Mouse (Mus musculus): ENCODE data around the gene Cubn.

Gene Cubn

GRCm38 (mm10) chr2:13484566-13484965 is 7.0 kb downstream of the Cubn start:
- DNase-seq (ENCODE audit: low read depth, low spot score): no peak

DNA sequence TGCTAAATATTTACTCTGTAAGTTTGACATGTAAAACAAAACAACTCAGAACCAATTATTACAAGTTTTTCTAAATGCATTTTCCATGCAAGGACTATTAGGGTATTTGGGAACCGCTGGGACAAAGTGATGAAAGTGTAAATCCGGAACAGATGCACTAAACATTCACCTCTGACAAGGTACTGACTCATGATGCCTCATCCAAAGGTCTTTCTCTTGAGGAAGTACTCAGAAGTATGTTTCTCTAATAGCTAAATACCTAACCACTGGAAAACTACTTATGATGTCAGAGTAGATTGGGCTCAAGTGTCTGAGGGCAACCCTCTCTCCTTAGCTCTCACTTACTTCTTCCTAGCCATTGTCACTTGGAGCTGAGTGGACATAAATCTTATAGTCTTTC is 10.9 kb downstream of the Cubn start:
- no peak for DNase-seq (ENCODE audit: low read depth, low spot score)

- no peak for DNase-seq (ENCODE audit: low read depth, low spot score)
Observed at GRCm38 (mm10) chr2:13479165-13479564, 12.4 kb downstream of the Cubn start.

DNA sequence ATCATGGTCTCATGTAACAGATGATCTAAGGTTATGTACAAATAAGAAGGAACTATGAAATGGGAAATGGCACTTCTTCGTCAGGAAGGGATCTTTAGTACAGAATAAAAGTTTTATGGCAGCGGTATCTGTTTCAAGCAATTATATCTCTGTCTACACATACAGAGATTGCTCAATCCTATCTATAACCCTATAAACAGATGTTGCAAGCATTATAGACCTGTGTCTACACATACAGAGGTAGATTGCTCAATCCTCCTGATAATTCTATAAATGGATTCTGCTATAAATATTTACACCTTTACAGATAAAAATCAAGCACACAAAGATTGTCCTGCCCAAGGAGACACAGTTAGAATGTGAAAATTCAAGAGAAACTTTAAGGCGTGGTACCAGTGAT is 21.5 kb downstream of the Cubn start:
- no peak for DNase-seq (ENCODE audit: low read depth, low spot score)

DNA sequence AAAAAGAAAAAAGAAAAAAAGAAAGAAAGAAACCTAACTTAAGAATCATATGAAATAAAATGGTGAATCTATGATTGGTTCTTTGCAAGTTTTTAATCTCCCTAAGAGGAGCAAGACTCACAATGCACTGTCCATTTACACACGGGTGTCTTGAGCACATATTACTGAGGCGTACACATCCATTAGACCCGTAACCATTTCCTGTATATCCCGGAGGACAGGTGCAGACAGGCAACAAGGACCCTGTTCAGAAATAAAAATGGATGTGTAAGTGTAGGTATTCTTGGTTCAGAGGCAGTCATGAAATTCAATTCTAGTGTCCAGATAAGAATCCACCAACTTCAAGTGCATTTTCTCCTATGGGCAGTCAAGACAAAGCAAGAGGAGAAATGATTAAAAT is 22.0 kb downstream of the Cubn start:
- no peak for DNase-seq (ENCODE audit: low read depth, low spot score)

- no peak for DNase-seq (ENCODE audit: low read depth, low spot score)
Observed at GRCm38 (mm10) chr2:13466685-13467084, 24.9 kb downstream of the Cubn start.

DNA sequence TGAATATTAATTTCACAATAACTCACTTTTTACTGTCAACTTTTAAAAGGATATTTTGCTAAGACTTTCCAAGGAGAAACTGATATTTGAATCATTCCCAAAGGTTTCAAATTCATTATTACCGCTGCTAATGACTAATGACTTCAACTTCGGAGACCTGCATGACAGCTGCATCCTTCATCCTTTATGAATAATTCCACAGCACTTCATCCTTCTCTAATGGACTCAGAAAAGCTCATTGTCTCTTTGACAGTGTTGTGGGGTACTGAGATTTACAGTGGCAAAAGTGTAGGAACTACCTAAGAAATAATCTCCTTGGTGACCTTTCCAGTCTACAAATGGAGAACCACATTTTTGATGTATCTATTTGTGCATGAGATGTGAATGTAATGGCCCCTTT is 33.5 kb downstream of the Cubn start:
- DNase-seq (ENCODE audit: low read depth, low spot score): no peak

- no peak for DNase-seq (ENCODE audit: low read depth, low spot score)
Observed at GRCm38 (mm10) chr2:13456821-13457220, 34.8 kb downstream of the Cubn start.

DNA sequence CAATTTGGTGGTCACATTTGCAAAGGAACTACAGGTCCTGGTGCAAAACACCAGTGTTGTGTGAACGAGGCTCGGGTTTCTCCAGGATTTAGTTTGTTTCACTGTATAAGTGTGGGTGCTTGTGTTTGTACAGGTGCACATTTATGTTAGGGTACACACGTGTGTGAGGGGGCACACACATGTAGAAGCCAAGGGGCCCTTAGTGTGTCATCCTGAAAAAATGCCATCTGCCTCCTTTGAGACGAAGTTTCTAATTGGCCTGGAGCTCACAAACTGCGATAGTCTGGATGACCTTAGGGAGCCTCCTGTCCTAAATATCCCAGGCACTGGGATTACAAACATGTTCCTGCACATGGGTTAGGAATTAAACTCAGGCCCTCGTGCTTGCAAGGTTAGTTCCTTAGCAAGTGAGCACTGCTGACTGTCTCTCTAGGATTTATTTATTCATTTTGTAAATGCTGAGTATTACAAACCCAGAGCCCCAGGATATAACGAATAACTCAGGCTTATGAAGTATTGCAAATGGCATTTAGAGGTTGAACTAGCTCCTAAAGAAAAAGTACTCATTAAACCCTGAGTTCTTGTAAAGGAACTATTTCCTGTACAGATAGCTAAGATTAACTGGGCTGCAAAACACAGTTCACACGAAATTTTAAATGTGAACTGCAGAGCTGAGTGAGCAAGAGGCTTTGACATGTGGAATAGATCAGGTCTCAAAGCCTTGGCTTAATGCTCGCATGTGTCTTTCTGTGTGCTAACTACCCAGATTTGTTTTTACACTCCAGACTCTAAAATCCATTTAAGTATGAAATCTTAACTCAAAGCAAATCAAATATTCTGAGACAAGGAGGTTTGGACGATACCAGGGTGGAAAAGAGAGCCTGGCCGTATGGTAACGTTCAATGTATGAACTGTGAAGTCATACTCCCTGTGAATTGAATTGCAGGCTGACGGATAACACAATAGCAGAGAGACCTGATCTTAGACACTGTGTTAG is 39.8 kb downstream of the Cubn start:
- DNase-seq (ENCODE audit: low read depth, low spot score): no peak

- no peak for DNase-seq (ENCODE audit: low read depth, low spot score)
Observed at GRCm38 (mm10) chr2:13450895-13451294, 40.7 kb downstream of the Cubn start.

DNA sequence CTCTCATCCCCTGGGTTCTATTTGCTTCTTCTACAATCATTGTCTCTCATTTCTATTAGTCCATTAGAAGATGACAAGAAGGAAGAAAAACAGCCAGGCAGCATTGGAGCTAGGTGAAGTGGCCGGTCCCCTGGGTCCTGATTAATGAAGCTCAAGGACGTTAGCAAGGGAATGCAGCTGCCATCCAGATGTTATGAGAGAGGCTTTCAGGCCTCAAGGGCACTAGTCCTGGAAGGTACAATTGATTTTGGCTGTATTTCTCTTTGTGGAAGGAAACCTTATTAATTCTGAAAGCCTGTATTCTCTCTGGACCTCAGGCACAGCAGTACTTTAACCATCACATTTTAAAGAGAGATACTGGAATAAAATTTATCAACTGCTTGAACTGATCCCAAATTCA is 41.1 kb downstream of the Cubn start:
- DNase-seq (ENCODE audit: low read depth, low spot score): peak; percentile 3

DNA sequence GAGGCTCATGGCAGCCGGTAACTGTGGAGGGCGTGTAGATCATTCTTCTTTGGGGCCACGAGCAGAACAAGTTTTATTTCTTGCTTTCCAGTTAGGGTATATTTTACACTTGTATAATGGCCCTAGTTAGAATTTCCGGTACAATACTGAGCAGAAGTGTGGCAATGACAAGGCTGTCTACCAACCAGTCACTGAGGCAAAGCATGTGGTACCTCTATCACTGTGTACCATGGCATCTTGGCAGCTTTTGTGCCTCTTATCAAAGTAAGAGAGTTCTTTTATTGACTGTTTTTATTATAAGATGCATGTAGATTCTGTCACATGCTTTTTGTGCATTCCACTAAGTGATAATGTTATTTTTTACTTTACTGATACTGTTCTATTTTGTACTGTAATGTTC is 46.5 kb downstream of the Cubn start:
- DNase-seq (ENCODE audit: low read depth, low spot score): no peak

DNA sequence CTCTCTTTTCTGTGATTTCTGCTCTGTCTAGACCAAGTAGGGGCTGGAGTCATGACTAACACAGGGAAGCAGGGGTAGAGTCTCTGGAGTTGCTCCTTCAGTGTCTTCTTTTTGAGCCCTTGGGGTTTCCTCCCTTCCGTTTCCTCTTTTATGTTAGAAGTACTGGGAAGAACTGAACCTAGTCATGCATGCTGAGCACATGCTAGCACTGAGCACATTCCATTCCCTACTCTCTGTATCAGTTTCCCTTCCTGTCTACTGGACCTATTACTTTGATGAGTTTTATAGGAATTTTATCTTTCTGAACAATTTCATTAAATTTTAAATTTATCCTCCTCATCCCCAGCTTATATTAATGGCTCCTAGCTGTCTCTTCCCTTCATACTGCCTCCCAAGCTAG is 52.6 kb downstream of the Cubn start:
- DNase-seq (ENCODE audit: low read depth, low spot score): no peak

- no peak for DNase-seq (ENCODE audit: low read depth, low spot score)
Observed at GRCm38 (mm10) chr2:13438275-13438845, 53.3 kb downstream of the Cubn start.

- DNase-seq (ENCODE audit: low read depth, low spot score): no peak
Observed at GRCm38 (mm10) chr2:13432002-13432401, 59.6 kb downstream of the Cubn start.

DNA sequence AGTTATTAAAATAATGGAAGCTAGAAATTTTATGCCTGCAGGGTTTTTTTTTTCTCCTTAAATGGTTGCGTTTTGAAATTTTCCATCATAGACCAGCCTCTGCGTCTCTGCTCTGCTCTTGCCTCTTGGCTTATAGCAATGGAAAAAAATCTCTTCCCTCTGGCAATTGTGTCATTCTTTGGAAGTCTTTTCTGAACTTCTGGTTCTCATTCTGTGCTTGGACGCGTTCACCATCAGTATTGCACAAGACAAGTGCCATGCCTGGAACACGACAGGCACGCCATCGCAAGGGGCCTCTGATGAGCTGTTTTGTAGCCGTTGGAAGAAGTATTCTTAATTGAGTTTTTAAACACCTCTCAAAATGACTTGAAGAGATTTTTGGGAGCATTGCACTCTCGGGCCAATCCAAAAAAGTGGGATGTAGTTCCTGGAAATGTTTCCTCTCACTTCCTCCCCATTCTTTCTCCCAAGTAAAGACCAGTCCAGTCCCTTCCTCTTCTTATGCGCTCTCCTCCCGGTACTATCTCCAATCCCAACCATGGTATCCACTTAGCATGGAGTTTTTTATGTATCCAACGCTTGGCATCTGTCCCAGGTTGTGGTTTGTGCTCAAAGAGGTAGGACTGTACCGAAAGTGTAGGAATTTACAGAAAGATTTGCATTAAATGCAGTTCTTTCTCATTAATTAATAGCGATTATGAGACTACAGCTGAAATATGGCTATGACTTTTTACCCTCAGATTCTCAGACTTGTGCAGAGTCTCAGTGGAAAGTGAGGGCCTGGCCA is 69.4 kb downstream of the Cubn start:
- DNase-seq (ENCODE audit: low read depth, low spot score): no peak

GRCm38 (mm10) chr2:13416765-13417524 is 74.7 kb downstream of the Cubn start:
- DNase-seq (ENCODE audit: low read depth, low spot score): peak; percentile 33

DNA sequence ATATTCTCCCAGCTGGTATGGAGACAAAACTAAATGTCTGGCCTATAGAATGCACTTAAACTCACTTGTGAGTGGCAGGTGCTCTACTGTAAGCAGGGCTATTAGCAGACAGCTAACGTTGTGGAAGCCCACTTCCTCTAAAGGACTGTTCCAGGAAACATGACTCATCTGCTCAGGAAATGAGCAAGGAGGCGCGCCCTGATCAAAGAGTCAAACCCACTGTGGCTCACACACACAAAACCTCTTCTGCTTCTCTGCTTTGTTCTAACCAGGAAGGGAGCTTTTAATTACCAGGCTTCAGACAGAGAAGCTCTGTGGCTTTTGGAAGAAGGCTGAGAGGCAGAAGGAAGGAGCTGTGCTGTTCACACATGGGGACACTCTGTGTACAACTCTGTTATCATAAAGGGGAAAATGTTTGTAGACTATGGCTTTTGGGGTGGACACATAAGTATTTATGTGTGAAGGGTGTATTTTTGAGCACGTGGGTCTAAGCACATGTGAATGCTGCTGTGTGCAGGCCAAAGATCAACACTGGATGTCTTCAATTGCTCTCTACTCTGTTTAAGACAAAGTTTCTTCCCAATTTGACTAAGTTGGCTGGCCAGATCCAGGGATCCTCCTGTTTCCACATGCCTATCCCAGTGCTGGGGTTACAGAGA is 78.0 kb downstream of the Cubn start:
- DNase-seq (ENCODE audit: low read depth, low spot score): peak; percentile 61

DNA sequence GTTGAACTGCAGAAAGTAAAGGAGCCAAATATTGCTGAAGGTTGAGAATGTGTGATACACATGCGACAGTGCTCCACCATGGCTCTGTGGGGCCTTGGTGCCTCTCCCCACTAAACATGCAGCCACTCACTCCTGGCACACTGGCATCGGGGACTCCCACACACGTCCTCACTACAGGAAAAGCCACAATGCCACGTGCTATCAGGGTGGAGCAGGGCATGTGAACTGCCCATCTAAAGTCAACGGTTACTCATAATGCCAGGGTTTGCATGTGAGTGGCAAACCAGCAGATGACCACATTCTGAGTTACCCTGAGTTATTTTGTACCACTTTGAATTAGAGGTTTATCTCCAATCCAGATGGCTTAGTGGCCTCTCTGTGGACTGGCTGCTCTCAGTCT is 81.0 kb downstream of the Cubn start:
- no peak for DNase-seq (ENCODE audit: low read depth, low spot score)

DNA sequence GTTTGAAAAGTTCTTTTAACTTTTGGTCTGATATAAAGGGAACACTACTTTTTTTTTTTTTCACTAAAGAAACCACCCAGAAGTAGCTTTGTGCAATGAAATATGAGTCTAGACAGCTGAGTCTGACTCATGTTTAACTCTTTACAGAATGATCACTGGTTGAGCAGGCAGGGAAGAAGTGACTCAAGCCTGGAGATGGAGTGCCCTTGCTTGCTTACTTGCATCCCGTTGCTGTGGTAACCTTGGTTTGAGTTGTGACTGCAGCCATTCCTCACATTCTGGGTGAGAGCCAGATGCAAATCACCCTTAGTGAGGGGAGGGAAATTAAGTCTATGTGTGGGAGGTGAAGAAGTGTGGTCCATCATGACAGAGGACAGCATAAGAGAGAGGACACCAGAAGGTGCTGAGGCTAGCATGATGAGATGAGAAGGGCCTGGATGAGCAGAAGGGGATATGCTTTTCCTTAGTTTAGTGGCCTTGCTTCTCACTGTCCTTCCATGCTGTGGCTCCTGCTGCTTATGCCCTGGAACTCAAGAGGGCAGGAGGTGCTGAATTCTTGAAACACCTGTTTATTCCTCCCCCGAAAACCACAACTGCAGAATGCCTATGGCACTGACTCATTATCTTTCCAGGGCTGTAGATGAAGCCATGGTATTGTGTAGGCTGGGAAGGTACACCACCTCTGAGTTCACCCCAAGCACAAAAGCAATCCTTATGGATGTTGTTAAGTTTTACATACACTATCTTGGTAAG is 81.7 kb downstream of the Cubn start:
- DNase-seq (ENCODE audit: low read depth, low spot score): peak; percentile 71
